Mouse (Mus musculus) T-cell, adult 66 days (primary cell): ENCODE data around the gene Hp1bp3. TPM values are rescaled to one million over a fixed set of nuclear protein-coding genes. Genes with fewer than 3 reads are reported as not detected.

Experiments
- total RNA-seq, 2 experiments: library from RNA; stranded (reverse); gene quantifications; 3 replicates in 1 of 2; 4 replicates in 1 of 2; pipeline ENCODE4 v1.2.4; 2023

The Hp1bp3 gene
- 100 to 1,000 TPM; 202 to 204 TPM for total RNA-seq

GRCm38 (mm10) chr4:138216200-138216890 lies at the start of gene Hp1bp3:
TSS of gene Hp1bp3 (plus strand) at chr4:138216296.

GRCm38 (mm10) chr4:138250088-138250960 lies 34.2 kb downstream of the Hp1bp3 start, which contains the start of the genes Sh2d5 and Kif17:
TSS of gene Sh2d5 (plus strand) at chr4:138250403.
TSS of gene Kif17 (plus strand) at chr4:138250435.

Other genes starting within 250 kb of the Hp1bp3 start
- 100 to 1,000 TPM; 143 to 145 TPM for gene Eif4g3, start 223.3 kb upstream of the Hp1bp3 start, total RNA-seq
- 1 to 10 TPM in 1 of 2 experiments, under 1 TPM in 1; 0.82 to 2.1 TPM for gene Sh2d5, start 34.1 kb downstream of the Hp1bp3 start, total RNA-seq
- not detected for gene Kif17, start 34.1 kb downstream of the Hp1bp3 start, total RNA-seq
- 10 to 100 TPM; 69.6 to 71.6 TPM for gene Ddost, start 88.4 kb downstream of the Hp1bp3 start, total RNA-seq
- 10 to 100 TPM; 42.4 to 49.5 TPM for gene Pink1, start 110.0 kb downstream of the Hp1bp3 start, total RNA-seq
- gene Cda, start 151.7 kb downstream of the Hp1bp3 start, total RNA-seq: not detected
- gene Fam43b, start 180.2 kb downstream of the Hp1bp3 start, total RNA-seq: not detected
- 10 to 100 TPM; 36.1 to 38.8 TPM for gene Mul1, start 218.4 kb downstream of the Hp1bp3 start, total RNA-seq
- 1 to 10 TPM; 1.8 to 1.9 TPM for gene Camk2n1, start 238.0 kb downstream of the Hp1bp3 start, total RNA-seq